Mouse (Mus musculus): ENCODE results near the gene Arvcf.
A peak's percentile ranks its signal among the peaks of the same experiment; 100 is the strongest.

Arvcf gene

GRCm38 (mm10) chr16:18405091-18405854 is 57.3 kb downstream of the Arvcf start:
- peak in 1 of 2 experiments; percentile 62 for DNase-seq (ENCODE audit: inconsistent age in 2 of 2, low spot score in 1 of 2)

GRCm38 (mm10) chr16:18405876-18406275 is 57.9 kb downstream of the Arvcf start:
- DNase-seq (ENCODE audit: inconsistent age in 2 of 2, low spot score in 1 of 2), result peak in 1 of 2 experiments; percentile 75

DNA sequence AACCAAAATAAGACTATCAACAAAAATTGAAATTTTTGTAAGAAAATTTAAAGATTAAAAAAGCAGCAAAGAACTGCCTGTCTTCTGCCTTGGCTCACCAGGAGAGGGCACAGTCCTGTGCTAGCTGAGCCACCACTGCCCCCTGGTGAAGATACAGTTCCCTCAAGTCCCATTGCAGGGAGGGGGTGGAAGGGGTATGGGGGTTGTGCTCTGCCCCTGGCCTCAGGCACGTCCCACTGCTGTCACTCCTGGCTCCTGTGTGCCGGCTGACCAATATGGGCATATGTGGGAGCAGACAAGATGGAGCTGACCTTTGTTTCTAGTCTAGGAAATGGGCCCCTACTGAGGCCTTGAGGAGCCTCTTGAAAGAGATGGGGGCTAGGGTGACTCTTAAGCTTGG is 58.3 kb downstream of the Arvcf start:
- DNase-seq (ENCODE audit: inconsistent age in 2 of 2, low spot score in 1 of 2), result peak; percentile 76 to 89

DNA sequence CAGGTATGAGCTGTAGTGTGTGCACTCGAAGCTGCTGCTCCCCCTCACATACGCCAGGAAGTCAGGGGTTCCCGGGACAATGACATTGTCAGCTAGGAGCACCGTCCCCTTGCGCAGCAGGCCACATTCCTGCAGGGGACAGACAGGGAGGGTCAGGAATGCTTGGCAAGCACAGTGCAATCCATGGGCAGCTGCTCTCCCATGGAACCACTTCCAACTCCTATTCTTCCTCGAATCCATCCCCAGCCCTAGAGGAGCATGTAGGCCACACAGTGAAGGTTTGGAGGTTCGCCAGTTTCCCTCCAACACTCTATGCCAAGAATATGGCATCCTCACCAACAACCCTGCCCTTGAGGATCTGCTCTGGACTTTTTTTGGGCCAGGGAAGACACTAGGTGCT is 59.9 kb downstream of the Arvcf start:
- no peak for DNase-seq (ENCODE audit: inconsistent age in 2 of 2, low spot score in 1 of 2)

GRCm38 (mm10) chr16:18409776-18410175 is 61.8 kb downstream of the Arvcf start:
- no peak for DNase-seq (ENCODE audit: inconsistent age in 2 of 2, low spot score in 1 of 2)

DNA sequence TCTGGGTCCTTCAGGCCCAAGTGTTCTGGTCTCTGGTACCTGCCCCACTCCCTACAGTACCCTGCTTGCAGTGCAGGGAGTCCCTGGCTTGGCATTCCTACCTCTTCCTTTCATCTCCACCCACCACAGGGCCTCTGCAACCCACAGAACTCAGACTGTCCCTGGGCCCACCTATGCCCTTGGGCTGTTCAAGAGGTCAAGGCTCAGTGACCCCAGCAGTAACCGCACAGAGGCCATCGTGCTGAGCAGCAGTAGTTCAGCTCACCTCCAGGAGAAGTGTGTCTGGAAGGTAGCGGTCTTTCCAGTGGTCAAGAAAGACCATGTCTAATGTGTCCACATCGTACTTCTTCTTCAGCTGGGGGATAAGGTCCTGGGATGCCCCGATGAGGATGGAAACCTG is 62.4 kb downstream of the Arvcf start:
- peak in 1 of 2 experiments; percentile 67 for DNase-seq (ENCODE audit: inconsistent age in 2 of 2, low spot score in 1 of 2)

GRCm38 (mm10) chr16:18411026-18411649 is 63.2 kb downstream of the Arvcf start:
- DNase-seq (ENCODE audit: inconsistent age in 2 of 2, low spot score in 1 of 2), result no peak

GRCm38 (mm10) chr16:18411802-18412476 is 64.0 kb downstream of the Arvcf start:
- peak; percentile 88 to 94 for DNase-seq (ENCODE audit: inconsistent age in 2 of 2, low spot score in 1 of 2)

GRCm38 (mm10) chr16:18413032-18413816 is 65.2 kb downstream of the Arvcf start:
- DNase-seq (ENCODE audit: inconsistent age in 2 of 2, low spot score in 1 of 2), result no peak

DNA sequence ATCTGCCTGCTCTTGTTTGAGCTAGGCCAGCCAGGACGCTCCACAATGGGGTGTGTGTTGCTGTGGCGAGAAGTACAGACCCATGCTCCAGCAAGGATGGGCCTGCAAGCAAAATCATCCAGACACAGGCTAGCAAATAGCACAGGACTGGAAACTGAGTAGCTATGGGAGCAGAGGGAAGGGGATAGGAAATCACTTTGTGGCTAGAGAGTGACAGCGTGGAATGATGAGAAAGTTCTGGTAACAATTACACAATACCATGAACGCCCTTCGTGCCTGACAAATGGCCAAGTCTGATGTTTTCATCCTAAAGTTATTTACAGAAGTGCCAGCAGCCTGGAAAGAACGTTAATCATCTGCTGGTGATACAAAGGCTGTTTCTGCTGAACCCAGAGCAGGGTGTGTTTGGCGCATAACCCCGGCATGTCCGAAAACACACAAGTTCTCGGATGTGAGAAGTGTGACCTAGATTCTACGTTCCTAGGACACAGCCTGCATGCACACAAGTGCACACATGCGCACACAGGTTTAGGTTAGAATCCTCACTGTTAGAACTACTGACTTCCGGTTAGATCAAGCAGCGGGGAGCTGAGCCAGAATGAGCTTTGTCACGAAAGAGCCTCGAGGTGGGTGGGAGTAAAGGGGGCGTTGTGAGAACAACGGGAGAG is 68.2 kb downstream of the Arvcf start:
- peak; percentile 73 to 94 for DNase-seq (ENCODE audit: inconsistent age in 2 of 2, low spot score in 1 of 2)

DNA sequence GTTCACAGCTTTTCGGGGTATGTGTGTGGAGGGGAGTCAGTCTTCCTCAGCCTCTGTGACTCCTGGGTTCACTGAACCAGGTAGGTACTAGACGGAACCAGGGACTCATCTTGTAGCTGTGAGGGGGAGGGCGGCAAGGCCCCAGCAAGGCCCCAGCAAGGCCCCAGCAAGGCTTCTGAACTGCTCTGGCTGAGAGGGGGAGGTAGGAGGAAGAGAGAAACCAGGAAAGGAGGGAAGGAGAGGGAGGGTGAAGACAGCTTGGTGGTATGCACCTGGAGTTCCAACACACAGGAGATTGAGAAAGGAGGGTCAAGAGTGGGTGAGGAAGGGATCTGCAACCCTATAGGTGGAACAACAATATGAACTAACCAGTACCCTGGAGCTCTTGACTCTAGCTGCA is 68.9 kb downstream of the Arvcf start:
- DNase-seq (ENCODE audit: inconsistent age in 2 of 2, low spot score in 1 of 2), result no peak

- no peak for DNase-seq (ENCODE audit: inconsistent age in 2 of 2, low spot score in 1 of 2)
Observed at GRCm38 (mm10) chr16:18417491-18417890, 69.5 kb downstream of the Arvcf start.

GRCm38 (mm10) chr16:18418756-18419602 is 71.0 kb downstream of the Arvcf start:
- no peak for DNase-seq (ENCODE audit: inconsistent age in 2 of 2, low spot score in 1 of 2)

GRCm38 (mm10) chr16:18419603-18420026 is 71.6 kb downstream of the Arvcf start:
- DNase-seq (ENCODE audit: inconsistent age in 2 of 2, low spot score in 1 of 2), result no peak

DNA sequence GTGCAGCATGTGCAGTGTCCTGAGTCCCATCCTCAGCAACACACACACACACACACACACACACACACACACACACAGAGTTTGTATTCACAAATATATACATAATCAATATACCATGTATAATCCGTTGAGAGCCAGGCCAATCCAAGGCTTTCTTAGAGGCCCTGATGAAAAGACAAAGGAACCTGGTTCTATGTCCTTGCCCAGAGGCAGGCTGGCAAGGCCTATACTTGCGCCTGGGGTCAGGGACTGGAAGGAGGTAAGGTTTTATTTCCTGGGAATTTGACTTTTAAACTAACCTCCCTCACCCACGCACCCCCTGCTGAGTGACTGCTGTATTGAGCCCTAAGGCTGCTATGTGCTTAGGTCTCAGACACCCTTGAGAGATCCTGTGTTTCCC is 72.6 kb downstream of the Arvcf start:
- peak in 1 of 2 experiments; percentile 56 for DNase-seq (ENCODE audit: inconsistent age in 2 of 2, low spot score in 1 of 2)

DNA sequence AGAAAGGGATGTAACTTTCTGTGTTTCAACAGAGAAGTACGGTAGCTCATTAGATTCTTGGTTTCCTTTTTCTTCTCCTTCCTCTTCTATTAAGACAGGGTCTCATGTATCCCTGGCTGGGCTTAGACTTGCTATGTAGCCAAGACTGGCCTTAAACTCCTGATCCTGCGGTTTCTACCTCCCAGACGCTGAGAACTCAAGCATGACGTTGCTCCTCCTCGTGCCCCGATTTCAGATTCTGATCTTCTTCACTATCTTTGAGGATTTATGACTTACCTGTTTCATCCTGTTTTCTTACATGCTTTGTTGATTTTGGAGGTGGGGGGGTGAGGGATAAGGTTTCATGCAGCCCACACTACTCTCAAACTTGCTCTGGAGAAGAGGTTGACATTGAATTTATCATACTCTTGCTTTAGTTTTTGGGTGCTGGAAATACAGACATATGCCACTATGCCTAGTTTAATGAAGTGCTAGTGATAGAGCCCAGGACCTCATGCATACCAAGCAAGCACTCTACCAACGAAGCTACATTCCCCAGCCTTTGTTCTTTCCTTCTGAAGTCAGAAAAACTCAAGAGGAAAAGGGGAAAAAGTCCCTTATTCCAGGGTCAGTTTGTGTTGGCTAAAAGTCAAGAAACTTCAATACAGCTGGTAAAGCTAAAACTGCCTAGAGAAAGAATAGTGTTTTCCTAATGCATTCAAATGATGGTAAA is 75.4 kb downstream of the Arvcf start:
- peak in 1 of 2 experiments; percentile 67 for DNase-seq (ENCODE audit: inconsistent age in 2 of 2, low spot score in 1 of 2)

DNA sequence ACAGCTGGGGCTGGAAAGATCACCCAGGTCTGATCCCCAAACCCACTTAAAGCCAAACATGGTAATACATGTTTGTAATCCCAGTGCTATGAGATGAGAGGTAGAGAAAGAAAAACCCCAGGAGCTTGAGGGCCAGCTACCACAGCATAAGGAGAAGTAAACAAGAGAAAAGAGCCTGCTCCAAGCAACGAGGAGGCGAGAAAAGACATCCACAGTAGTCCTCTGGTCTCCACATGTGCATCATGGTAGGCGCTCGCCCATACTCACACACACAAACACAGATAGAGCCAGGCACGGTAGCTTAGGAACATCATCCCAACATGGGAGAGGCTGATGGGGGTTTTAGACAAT is 75.9 kb downstream of the Arvcf start:
- DNase-seq (ENCODE audit: inconsistent age in 2 of 2, low spot score in 1 of 2), result peak in 1 of 2 experiments; percentile 56

GRCm38 (mm10) chr16:18424364-18425045 is 76.5 kb downstream of the Arvcf start:
- DNase-seq (ENCODE audit: inconsistent age in 2 of 2, low spot score in 1 of 2), result peak in 1 of 2 experiments; percentile 77

Data from adrenal gland, adult (tissue).